ENCODE assay signal across 1 mouse cellular context in the genomic region with DNA sequence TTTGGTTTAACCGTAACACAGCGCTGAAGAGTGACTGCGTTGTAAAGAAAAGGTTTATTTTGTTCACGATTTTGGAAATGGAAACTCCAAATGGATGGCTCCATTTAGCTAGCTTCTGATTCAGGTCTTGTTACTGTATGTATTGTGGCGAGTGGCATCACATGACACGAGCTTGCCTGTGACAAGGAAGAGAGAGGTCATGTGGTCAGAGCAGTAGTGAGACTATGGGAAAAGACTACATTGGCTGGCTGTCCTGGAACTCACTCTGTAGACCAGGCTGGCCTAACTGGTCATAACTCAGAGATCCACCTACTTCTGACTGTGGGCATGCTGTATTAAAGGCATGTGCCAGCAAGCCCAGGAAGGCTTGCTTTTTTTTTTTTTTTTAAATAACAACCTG.
A peak's percentile ranks its signal among the peaks of the same experiment; 100 is the strongest.
TF ChIP-seq lines count a peak whose summit lies in the region.

No protein-coding gene starts in this region.

TF ChIP-seq in CH12.LX, 34 proteins besides CTCF, POLR2A, EP300 and RAD21:
- no peak for TF ChIP-seq POLR2AphosphoS2 (IDR thresholded peaks at IDR 0.05; ENCODE audit: low read depth, low read length)
- TF ChIP-seq MAX (IDR thresholded peaks at IDR 0.05; ENCODE audit: low read length), result no peak
- no peak for TF ChIP-seq ZNF384 (IDR thresholded peaks at IDR 0.05; ENCODE audit: low read depth, low read length)
- no peak for TF ChIP-seq ZKSCAN1 (IDR thresholded peaks at IDR 0.05; ENCODE audit: borderline replicate concordance, low read depth, low read length)
- no peak for TF ChIP-seq MAFK (IDR thresholded peaks at IDR 0.05; ENCODE audit: insufficient replicate concordance, low read length)
- TF ChIP-seq USF1 (IDR thresholded peaks at IDR 0.05; ENCODE audit: low read depth, low read length), result peak; percentile 10; the same call in 1 of the 2 replicates
- no peak for TF ChIP-seq SMC3 (IDR thresholded peaks at IDR 0.05; ENCODE audit: low read depth, low read length)
- TF ChIP-seq SIN3A (IDR thresholded peaks at IDR 0.05; ENCODE audit: low read length), result no peak
- 0 out of 2 replicates have a peak, but pooled peaks have one; percentile 6 for TF ChIP-seq USF2 (conservative IDR thresholded peaks at IDR 0.05; ENCODE audit: low read depth, low read length)
